Mouse (Mus musculus): ENCODE data around the gene Gm11214.

Gene Gm11214

DNA sequence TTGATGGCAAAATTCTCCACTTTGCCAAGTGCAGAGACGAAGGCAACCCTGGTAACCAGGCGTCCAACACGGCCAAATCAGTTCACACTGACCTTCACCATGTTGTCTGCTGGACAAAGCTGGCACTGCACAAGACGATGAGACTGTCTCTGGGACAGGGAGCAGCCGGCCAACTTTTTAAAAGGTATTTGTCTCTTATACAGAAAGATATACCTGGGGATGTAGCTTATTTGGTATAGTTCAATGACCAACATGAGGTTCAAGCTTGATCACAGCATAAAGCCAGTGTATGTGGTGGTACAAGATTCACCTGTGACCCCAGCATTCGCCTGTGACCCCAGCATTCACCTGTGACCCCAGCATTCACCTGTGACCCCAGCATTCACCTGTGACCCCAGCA lies at the start of gene Gm11214:
Gene Gm11214, minus strand, starts transcription at position 101 of the 400 bp plus-strand sequence.
- no peak for DNase-seq

DNA sequence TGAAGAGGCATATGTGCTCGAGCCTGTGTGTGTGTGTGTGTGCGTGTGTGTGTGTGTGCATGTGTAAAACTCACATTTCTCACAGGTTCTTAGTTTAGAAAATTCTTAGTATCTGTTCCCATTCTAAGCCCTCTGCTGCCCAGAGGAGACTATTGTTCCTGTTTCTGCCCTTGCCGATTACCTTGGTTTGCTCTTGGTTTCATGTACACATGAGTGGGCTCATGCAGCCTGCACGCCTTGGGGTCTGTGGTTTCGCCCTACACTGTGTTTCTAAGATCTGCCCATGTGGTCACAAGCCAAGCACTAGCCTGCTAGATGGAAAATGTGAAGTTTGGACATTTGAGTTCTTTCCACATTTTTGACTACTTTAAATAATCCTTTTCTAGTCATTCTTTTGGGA lies 48.7 kb upstream of the Gm11214 start:
- DNase-seq: no peak

DNA sequence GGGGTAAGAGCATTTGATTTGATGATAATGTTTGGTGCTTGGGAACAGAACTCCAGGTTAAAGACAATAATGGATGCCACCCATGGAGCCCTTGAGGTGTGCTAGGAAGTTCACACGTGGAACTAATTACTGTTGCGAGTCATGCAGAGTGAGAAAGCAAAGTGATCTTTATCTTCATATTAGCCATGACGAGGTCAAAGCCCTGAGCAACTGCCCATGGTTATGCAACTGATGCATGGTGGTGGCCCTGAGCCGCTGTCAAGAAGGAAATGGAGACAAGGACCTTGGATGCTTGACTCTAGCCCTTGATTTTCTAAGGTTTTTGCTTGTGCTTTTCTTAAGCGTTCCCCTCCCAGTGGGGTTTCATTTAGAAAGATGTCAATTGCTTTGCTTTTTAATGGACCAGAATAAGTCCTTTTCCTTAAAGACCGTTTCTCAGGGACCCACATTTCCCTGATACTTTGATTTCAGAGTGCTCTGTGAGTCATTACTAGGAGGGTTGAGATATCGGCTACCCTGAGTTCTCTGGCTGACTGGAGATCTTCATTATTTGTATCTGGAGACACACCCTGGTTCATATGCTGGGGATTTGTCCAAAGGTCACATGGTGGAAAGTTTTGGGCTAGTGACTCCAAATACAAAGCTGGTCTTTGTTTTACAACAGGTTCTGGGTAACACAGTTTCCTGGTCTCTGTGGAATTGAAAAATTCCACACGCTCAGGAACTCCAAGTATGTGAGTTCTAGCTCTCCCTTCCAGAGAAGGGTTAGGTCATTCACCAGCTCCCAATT lies 47.4 kb upstream of the Gm11214 start:
- DNase-seq: no peak

DNA sequence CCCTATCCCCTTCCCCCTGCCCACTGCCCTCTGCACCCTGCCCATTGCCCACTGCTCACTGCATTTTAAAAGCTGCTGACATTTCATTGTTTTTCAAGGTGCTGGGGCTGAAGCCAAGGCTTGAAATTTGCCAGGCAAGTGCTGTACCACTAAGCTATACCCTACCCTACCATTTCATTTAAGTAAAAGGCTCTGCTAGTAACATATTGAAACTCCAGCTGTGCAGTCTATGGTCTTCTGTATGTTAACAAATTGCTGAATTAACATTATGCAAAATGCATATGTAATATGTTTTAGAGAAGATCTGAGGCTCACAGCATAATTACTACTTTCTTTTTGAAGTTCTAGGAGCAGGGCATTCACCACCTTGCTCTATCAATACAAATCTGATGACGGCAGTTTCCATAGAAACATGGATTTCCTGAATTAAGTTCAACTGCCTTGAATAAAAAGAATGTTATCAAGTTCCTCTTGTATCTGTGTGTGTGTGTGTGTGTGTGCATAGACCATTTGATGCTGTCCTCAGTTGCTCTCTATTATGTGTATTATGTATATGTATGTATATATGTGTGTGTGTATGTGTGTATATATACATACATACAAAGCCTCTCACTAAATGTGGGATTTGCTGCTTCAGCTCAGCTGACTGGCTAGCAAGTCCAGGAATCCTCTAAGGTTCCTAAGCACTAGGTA lies 43.2 kb upstream of the Gm11214 start:
- no peak for DNase-seq

DNA sequence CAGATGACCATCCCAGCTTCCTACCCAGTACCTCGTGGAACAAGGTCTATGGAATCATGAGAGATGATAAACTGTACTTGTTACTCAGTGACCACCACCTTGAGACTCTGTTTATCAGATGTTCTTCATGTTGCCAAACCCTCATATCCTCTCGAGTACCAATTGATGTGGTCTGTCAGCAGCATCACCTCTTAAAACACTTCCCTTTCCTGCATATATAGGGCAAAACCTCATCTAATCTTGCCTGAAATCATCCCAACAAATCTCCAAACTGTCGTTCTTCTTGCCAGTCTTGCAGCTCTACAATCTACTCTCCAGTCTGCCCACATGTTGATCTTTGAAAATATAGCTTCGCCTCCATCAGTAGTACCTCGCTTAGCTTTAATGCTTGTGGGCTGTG lies 41.1 kb upstream of the Gm11214 start:
- no peak for DNase-seq

DNA sequence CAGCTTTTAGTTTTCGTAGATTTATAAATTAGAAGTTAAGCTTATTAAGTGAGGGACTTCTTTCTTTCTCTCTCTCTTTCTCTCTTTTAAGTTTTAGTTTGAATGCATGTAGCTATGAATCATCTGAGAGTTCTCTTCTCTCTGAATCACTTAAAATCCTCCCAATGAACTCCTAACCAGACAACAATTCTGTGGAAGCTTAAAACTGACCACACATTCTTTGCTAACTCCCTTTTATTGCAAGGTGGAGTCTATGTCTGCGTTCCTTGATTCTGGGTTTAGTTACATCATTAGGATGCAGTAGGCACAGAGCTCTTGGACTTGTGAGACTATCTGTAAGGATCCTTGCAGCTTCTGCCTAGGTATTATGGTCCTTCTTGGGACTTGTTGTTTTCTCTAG lies 40.5 kb upstream of the Gm11214 start:
- no peak for DNase-seq

DNA sequence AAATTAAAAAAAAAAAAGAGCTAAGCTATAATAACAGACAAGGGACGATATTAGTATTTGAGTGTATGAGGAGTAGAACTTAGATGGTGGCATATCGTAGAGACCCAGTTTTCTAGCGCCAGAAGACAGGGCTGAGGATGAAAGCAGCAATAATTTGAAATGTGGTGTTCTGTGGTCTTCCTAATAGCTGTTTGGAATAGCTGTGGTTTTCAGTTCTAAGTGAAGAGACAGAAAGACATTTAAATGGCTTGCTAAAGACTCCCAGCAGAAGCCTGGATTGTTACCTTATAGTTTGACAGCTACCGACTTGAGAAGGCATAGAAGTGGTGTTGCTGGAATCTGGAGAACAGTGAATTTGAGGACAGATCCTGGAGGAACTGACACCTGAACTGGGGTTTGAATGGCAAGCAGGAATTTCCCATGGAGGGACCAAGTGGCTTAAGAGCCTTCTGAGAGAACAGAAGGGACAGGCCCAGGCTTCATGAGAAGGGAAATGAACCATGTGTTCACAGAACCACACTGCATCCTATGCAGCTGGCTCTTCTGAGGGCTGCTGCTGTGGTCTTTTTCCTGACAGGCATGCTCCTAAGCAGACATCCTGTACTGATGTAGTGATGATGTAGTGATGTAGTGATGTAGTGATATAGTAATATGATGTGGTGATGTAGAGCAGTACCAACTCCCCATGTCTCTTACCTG lies 39.0 kb upstream of the Gm11214 start:
- DNase-seq: no peak

DNA sequence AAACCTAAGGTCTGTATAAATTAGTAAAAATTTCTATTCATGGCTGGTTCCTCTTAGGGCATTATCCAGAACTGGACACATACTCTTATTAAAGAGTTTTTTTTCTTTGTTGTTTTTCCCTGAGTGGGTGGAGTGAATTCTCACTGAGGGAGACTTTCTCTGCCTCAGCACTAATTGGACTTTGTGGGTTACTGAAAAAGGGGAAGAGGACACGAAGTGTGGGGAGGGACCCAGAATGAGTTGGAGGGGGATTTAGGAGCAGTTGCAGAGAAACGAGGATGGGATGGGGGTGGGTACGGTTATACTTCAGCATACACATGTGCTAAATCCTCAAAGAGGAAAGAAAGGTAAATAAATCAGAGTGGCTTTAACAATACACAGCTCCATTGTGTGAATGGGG lies 36.6 kb upstream of the Gm11214 start:
- no peak for DNase-seq

DNA sequence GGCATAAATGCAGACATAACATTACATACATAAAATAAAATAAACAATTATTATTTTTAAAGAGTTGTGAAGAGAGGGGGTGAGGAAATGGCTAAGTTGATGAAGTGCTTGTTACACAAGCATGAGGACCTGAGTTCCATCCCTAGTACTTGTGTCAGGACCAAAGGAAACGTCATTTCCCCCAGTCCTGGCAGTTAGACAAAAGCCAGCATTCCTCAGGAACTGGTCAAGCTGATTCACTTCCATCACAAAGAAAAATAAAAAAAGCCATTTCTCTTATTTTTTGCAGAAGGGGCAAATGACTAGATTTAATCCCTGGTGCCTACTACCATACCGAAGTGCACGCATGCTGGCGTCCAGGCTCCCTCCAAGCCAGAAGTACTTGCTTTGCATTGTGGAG lies 33.7 kb upstream of the Gm11214 start:
- DNase-seq: no peak

DNA sequence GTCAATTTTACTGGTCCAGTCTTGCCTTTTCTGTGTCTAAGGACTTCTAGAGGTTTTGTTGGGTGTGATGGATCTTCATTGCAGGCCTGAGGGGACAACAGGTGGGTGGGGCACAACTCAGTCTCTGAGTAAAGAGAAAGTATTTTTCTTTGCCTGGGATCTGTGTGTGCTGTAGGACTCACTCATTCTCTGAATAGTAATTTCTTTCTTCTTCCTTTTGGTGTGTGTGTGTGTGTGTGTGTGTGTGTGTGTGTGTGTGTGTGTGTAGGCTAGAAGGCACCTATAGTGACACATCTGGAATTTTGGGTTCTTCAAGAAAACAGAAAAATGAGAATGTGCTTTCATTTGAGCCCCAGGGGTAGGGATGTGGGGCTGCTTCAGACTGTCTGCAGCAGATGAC lies 29.2 kb upstream of the Gm11214 start:
- DNase-seq: no peak

DNA sequence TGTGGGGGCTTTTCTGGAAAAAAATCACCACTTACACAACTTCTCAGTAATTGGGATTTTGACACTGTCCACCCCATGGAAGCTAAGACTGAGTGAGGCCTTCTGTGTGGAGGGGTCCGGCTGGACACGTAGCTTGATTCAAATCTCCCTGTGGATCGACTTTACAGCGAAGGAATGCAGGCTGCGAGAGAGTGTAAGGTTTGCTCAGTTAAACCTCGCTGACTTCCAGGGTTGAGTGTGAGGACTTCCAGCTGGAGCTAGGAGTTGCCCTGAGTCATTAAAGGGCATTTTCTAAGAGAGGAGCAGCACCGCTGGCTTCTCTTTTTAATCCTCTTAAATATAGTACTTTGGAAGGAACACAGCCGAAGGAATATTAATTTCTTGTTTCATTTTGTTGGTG lies 24.2 kb upstream of the Gm11214 start:
- DNase-seq: no peak

DNA sequence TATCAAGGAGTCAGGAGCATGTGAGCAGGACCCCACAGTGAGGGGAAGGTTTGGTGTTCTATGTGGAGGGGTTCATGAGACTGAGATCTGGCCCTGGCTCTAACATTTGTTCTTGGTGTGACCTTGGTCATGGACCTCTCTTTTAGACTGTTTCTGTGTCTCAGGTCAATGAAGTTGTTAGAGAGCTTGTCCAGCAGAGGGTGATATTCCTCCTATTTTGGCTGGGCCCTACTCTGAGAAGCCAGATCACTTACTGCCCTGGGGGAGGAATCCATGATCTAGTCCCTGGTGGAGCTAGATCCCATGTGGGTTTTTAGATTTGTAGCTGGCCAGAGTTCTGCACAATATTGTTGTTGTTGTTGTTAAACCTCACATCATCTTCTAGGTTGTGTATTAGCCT lies 23.0 kb upstream of the Gm11214 start:
- no peak for DNase-seq

DNA sequence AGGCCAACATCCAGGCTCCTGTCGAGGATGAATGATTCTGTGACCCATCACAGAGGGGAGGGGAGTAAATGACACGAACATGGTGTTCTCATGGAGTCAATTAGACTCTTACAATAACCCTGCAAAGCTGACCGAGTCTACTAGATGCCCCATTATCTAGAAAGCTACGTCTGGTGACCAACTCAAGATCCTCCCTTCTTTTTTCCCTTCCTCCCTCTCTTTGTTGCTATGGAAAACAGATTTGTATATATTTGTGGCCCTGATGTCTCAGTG lies 22.0 kb upstream of the Gm11214 start:
- no peak for DNase-seq

DNA sequence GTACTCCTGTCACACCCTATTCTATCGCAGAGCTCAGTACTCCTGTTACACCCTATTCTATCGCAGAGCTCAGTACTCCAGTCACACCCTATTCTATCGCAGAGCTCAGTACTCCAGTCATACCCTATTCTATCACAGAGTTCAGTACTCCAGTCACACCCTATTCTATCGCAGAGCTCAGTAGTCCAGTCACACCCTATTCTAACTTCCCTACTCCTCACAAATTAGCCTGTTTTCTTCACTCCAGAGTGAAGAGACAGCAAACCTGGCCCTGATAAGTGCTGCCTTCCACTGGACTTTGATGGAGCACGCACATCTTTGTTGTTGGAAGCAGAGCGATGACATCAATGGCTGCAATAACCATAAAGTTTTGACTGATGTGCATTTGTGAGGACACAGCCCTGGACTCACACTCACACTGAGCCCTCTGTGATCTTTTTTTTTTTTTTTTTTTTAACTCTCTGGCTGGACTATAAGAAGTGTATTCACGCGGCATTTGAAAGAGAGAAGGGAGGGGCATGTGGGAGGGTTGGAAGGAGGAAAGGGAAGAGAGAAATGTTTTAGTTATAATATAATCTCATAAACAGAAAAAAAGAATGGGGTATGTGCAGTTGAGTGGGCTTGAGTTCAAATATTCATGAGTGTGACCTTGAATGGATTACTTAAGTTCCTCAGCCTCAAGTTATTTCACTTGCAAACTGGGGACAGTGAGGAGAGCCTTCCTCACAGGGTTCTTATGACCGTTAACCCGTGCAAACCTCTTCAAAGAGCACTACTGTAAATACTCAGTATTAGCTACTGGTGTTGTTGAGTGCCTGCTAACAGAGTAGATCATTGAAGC lies 21.5 kb upstream of the Gm11214 start:
- no peak for DNase-seq

DNA sequence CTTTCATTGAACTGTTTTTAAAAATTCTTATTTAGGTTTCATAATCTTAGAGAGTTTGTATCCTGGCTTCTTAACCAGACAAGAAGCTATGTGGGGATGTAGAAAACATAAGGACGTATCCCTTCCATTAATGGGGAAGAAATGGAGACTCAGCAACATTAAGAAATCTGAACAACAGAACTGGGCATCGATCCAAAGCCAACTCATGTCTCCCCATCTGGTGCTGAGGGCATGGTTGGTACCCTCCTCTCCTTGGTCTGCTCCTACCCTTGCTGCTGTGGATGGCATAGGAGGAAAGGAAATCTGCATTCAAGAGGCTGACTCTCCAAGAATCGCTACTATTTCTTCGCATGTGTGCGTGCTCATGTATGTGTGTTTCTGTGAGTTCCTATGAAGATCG lies 20.5 kb upstream of the Gm11214 start:
- DNase-seq: no peak

DNA sequence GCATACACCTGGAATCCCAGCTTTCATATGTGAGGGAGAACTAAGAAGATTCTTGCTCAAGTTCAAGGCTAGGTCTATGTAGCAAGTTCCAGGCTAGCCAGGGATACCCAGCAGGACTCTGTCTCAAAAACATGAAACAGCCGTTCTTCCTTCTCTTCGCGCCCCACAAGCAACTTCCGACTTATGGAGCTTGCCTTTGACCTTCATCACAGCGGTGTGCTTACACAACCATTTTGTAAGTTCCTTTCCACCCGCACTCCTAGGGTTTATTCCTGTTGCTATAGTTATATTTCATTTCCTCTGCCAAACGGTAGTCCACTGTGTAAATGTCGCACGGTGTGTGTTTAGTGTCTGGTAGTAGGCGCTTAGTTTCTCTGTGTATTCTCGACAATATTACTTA lies 19.9 kb upstream of the Gm11214 start:
- no peak for DNase-seq

DNA sequence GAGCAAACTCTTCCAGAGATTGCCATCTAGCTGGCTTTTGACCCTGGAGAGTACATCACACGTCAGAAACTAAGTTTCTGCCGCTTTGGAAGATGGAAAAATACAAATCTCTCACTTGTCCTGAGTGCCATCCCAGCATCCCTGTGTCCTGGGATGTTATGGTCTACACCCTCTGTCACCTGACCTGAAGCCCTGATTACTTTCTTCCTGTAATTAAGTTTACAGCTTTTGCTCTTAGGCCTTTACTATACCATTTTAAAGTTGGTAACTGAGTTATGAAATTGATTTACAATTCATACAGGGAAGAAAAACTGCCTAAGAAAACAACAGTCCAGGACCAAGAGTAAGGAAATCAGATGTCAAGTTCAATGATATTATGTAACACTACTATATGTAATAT lies 19.3 kb upstream of the Gm11214 start:
- no peak for DNase-seq

DNA sequence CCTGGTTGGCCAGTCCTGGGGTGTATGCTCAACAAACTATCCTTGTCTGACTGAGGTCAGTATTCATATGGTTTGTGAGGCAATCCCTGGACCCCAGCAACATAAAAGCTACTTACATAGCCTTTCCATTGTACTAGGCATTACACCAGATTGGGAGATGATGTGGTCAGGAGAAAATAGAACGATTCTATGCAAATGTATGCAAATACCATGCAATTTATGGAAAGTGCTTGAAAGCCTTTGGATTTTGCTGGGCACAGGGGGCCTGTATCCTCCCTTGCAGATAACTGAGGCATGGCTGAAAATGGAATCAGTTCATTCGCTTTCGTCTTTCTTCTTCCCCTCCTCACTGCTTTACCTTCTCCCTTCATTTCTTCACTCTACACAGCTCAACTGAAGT lies 18.4 kb upstream of the Gm11214 start:
- no peak for DNase-seq

DNA sequence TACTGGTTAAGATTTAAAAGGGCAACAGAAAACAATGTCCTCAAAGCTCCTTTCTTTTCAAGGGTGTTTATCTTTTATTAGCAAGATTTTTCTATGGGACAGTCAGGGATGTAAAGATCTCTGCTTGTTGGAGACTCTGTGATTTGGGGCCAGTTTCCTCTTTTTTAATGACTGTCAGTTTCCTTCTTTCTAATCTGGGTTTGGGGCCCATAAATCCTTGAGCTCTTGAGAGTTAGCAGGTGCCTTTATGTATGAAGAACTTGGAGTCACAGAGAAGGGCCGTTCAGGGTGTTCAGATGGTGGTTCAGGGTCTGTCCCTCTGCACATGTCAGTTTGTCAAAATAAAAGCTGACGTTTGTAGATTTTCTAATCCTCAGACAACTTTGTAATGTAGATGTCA lies 11.9 kb upstream of the Gm11214 start:
- no peak for DNase-seq

DNA sequence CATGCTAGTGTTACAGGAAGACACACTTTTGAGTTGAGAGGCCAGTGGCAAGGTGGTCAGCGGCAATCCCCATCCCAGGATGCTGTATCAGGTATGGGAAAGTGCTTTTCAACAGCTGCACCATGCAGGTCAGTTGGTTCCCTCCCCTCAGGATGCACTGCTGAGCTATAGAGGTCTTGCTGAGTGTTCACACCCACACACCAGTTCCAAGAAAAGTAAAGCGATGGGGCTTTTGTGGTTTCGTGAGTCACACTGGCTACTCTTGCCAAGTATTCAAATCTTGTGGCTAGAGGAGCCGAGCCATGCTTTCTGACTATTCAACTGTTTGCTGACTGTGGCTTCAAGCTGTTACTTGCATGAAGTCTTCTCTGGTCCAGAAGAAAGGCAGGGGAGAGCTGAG lies 5.1 kb upstream of the Gm11214 start:
- DNase-seq: no peak

DNA sequence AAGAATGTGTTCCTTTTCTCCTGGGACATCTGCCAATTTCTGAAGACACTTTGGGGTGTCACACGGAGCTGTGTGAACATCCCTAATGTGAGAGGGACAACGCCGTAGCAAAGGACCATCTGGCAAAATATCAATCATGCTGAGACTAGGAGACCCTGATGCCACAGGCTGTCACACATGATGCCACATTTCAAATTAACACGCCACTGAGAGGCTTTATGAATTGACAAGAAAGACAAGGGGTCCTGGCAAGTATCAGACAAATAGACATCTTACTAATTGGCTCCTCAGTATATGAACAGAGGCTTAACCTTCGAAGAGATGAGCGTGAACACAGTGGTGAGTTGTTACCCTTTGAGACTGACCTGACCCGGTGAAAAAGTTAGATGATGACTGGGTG lies 2.6 kb upstream of the Gm11214 start:
- DNase-seq: no peak

DNA sequence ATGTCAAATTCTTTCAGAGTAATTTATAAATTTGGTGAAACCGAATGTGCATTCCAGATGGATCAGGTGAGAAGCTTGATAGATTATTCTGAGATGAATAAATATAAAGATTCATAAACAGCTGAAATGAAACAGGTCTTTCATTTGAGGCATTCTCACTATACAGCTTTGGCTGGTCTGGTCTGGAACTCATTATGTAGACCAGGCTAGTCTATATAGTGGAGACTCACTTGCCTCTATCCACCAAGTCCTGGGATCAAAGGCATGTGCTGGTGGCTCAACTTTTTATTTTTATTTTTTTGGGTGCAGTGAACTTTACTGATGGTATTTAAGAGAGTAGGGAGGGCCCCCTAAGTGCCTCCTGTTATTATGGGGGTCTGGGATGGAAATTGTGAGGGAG lies 1.3 kb downstream of the Gm11214 start:
- DNase-seq: no peak

DNA sequence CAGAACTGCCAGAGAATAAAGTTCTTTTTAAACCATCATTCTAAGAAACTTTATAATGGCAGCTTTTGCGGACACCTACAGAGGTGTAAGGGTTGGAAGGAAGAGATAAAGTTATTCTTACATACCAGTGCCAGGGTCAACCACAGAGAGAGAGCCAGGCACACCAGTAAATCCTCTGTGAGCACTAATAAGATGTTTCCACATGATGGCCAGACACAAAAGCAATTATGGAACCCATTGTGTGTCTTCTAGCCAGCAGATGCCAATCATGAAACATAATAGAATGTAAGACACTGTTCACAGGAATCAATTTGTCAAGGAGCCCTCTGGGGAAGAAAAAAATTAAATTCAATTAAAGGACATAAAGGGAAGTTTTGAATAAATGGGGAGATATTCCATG lies 1.8 kb downstream of the Gm11214 start:
- no peak for DNase-seq

DNA sequence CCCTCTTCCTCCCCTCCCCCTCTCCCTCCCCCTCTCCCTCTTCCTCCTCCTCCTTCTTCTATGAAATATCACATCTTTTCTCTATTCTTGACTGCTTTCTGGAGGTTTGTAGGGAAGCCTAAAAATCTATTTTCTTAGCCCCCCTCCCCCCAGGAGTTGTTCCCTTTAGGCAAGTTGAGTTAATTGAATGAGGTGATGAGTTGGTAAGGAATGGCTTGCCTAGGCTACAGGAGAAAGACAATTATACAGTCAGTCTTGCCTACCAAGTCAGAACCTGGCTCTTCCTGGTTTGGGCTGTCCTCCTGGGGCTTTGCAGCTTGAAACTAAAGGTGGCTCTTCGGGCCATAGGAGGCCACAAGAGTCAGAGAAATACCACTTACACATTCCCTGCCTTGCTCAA lies 3.4 kb downstream of the Gm11214 start:
- no peak for DNase-seq

All from cerebellum, adult 11-12 months (tissue).